Mouse (Mus musculus): Measurements from ENCODE around the gene Fam71b. TPM values are rescaled to one million over a fixed set of nuclear protein-coding genes. Genes with fewer than 3 reads are reported as not detected.
A peak's percentile ranks its signal among the peaks of the same experiment; 100 is the strongest.

Gene Fam71b
- not detected in 2 replicates for polyA plus RNA-seq (2012; rRNA removed)

DNA sequence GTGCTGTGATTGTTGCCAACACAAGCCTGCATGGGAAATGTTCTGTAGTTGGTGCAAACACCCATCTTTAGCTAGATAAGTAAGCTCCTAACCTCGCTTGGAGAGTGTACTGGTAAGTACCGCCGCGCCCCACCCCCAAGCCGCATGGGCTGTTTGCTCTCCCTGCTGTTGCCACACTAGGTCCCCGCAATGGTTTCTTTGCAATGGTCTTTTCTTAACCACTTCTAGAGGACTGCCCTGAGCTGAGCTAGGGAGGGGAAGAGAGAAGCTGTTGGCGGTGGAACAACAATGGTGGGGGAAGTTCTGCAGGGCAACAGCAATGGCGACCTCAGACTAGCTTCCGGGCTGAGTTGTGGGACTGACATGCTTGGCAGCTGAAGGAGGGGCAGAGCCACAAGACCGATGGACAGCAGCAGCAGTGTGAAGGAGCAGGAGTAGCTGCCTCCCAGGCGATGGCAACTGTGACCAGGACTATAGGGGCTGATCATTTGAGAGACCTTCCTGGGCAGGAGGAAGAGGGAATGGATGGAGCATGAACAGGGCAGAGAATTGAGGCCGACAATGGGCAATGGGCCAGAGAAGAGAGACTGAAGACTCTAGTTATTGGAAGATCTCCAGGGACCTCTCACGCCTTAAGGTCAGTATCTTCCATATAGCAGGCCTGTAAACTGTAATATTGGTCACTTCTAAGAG, at the start of gene Fam71b:
TSS of gene Fam71b (plus strand) at position 393 of the 693 bp plus-strand sequence.
- Histone ChIP-seq H3K27ac (ENCODE audit: insufficient read depth, low read length) (no peak within 1 kb of the TSS), H3K27me3 (ENCODE audit: control insufficient read depth, insufficient read depth, low read length) (no peaks in the 10 kb centered on the region), H3K4me3 (replicated peaks; ENCODE audit: insufficient read depth, low read depth, low read length) (no peak within 1 kb of the TSS), H3K4me1 (ENCODE audit: control insufficient read depth, insufficient read depth, low read length) (no peaks in the 10 kb centered on the region)
- no peak for DNase-seq
- no peak for TF ChIP-seq CTCF (IDR thresholded peaks at IDR 0.05; ENCODE audit: borderline replicate concordance, insufficient read depth, low read depth, low read length)
- no peak for TF ChIP-seq POLR2A (IDR thresholded peaks at IDR 0.05; ENCODE audit: borderline replicate concordance, insufficient read depth, low read length)
- WGBS: 72% methylated on average over 13 of the region's 13 CpGs

DNA sequence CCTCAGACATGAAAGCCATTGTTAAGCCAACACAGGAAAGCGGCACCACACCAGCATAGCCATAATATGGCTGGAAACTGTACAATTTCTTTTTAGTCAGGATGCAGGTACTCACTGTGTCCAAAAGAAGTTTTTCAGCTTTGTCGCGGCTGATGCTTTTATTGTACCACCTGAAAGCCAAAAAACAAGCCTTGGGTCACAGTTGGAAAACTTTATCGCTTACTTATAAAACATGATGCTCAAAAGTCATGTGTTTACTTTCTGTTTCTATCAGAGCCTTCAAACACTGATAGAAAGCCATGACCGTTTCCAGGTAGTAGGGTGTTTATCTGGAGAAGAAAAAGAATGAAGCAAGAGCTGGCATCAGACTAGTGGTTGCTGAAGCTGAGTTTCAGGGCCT, 48.6 kb upstream of the Fam71b start:
- no peak for DNase-seq
- H3K4me1 ChIP-seq (ENCODE audit: control insufficient read depth, insufficient read depth, low read length): no peaks in the 10 kb centered on the region
- WGBS: 92% methylated on average over 5 of the region's 5 CpGs
- H3K27me3 ChIP-seq (ENCODE audit: control insufficient read depth, insufficient read depth, low read length): no peaks in the 10 kb centered on the region
- no peak overlapping the region for H3K4me3 ChIP-seq (replicated peaks; ENCODE audit: insufficient read depth, low read depth, low read length)
- H3K27ac ChIP-seq (ENCODE audit: insufficient read depth, low read length): no peak overlapping the region
- TF ChIP-seq CTCF (IDR thresholded peaks at IDR 0.05; ENCODE audit: borderline replicate concordance, insufficient read depth, low read depth, low read length): no peak
- TF ChIP-seq POLR2A (IDR thresholded peaks at IDR 0.05; ENCODE audit: borderline replicate concordance, insufficient read depth, low read length): no peak

DNA sequence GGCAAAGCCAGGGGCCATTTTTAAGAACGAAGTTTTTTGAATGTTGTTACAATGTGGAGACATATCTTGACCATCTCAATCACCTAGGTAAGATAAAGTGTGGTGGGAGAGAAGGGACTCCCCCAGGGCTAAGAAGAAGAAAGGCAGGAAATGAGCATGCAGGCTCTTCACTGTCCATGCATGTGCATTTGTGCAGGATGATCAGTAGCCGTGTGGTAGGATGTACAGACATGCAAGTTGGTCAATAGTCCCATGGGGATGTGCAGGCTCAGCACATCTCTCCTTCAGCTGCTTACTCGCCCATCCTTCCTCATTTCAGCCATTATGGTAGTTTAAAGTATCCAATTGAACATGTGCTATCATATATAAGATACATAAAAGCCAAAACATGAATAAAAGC, 47.9 kb upstream of the Fam71b start:
- H3K4me3 ChIP-seq (replicated peaks; ENCODE audit: insufficient read depth, low read depth, low read length): no peak overlapping the region
- H3K27ac ChIP-seq (ENCODE audit: insufficient read depth, low read length): no peak overlapping the region
- TF ChIP-seq POLR2A (IDR thresholded peaks at IDR 0.05; ENCODE audit: borderline replicate concordance, insufficient read depth, low read length): no peak
- TF ChIP-seq CTCF (IDR thresholded peaks at IDR 0.05; ENCODE audit: borderline replicate concordance, insufficient read depth, low read depth, low read length): no peak
- no peaks in the 10 kb centered on the region for H3K27me3 ChIP-seq (ENCODE audit: control insufficient read depth, insufficient read depth, low read length)
- 78% methylated on average over 3 of the region's 3 CpGs for WGBS
- H3K4me1 ChIP-seq (ENCODE audit: control insufficient read depth, insufficient read depth, low read length): no peaks in the 10 kb centered on the region
- DNase-seq: no peak

DNA sequence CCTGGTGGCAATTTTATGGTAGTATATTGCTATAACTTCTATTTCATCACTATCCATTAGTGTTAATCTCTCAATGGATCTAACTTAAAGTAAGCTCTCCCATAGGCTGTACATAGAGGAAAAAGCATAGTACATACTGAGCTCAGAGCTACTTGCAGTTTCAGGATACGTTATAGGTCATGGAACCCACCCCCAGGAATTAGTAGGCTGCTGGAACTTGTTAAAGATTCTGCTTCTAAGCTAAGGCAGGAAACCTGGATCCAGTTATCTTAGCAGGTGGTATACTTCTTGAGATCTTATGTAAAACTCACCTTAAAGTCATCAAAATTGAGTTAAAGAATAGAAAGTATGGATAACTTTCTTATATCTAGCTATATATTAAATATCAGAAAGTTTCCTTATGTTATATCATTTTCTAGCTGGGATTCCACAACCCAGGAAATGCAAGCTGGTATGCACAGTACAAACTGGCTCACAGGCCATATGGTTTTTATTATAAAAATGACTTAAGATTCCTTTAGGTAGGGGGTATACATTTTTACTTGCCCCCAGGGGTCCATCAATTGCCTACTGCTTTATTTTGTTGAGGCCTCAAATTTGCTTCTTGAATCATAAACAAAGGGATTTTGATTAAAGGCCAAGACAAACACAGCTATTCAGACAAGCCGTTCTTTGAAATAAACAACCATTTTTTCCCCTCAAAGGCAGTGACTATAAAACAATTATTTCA, 46.5 kb upstream of the Fam71b start:
- WGBS: 72% methylated on average over 2 of the region's 2 CpGs
- DNase-seq: no peak
- Histone ChIP-seq H3K4me1 (ENCODE audit: control insufficient read depth, insufficient read depth, low read length) (no peaks in the 10 kb centered on the region), H3K4me3 (replicated peaks; ENCODE audit: insufficient read depth, low read depth, low read length) (no peak overlapping the region), H3K27ac (ENCODE audit: insufficient read depth, low read length) (no peak overlapping the region), H3K27me3 (ENCODE audit: control insufficient read depth, insufficient read depth, low read length) (no peaks in the 10 kb centered on the region)
- no peak for TF ChIP-seq CTCF (IDR thresholded peaks at IDR 0.05; ENCODE audit: borderline replicate concordance, insufficient read depth, low read depth, low read length)
- TF ChIP-seq POLR2A (IDR thresholded peaks at IDR 0.05; ENCODE audit: borderline replicate concordance, insufficient read depth, low read length): no peak

DNA sequence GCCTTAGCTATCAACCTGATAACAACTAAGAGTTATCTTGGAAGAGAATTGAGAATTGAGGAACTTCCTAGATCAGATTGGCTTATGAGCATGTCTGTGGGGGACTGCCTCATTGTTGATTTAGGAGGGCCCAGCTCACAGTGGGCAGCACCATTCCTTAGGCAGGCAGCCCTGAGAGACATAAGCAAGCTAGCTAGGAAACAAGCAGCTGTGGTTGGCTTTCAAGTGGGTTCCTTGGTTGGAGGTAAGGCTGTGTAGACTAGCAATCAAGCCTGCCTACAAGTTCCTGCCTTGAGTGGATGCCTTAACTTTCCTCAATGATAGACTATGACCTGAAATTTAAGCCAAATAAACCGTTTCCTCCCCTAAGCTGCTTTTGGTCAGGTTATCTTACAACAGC, 38.0 kb upstream of the Fam71b start:
- no peak overlapping the region for H3K27ac ChIP-seq (ENCODE audit: insufficient read depth, low read length)
- WGBS: 53% methylated on average over 1 of the region's 1 CpGs
- DNase-seq: no peak
- peaks cover 2% of the 10 kb centered on the region for H3K4me1 ChIP-seq (ENCODE audit: control insufficient read depth, insufficient read depth, low read length)
- H3K27me3 ChIP-seq (ENCODE audit: control insufficient read depth, insufficient read depth, low read length): no peaks in the 10 kb centered on the region
- TF ChIP-seq CTCF (IDR thresholded peaks at IDR 0.05; ENCODE audit: borderline replicate concordance, insufficient read depth, low read depth, low read length) (no peak), POLR2A (IDR thresholded peaks at IDR 0.05; ENCODE audit: borderline replicate concordance, insufficient read depth, low read length) (no peak)
- H3K4me3 ChIP-seq (replicated peaks; ENCODE audit: insufficient read depth, low read depth, low read length): no peak overlapping the region

DNA sequence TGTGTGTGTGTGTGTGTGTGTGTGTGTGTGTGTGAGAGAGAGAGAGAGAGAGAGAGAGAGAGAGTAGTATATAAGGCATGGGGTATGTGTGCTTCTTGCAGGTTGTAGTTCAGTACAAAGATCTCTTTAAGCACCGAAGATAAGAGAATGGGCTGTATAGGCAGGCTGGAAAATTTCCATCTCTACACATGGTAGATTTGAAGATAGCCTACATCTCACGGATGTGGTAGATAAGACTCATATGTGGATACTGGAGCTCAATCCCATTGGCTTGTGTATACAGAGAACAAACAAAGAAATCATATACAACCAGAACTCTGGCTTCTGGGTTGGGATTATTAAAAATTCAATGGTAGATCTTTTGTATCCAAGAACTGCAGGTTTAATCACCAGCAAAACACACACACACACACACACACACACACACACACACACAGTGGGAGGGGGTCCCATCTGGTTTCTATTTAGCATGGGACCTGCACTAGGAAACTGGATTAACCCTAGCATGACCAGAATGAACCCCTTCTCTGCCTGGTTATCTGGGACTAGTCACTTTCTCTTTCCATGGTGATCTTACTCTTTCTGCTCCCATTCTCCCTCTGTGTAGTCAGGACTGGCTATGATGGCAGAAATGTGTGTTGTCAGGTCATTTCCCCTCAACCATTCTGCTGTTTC, 35.2 kb upstream of the Fam71b start:
- WGBS: 80% methylated on average over 2 of the region's 2 CpGs
- Histone ChIP-seq H3K27ac (ENCODE audit: insufficient read depth, low read length) (no peak overlapping the region), H3K27me3 (ENCODE audit: control insufficient read depth, insufficient read depth, low read length) (no peaks in the 10 kb centered on the region; the same call in 1 of the 2 replicates), H3K4me3 (replicated peaks; ENCODE audit: insufficient read depth, low read depth, low read length) (no peak overlapping the region), H3K4me1 (ENCODE audit: control insufficient read depth, insufficient read depth, low read length) (peaks cover 2% of the 10 kb centered on the region)
- DNase-seq: no peak
- no peak for TF ChIP-seq CTCF (IDR thresholded peaks at IDR 0.05; ENCODE audit: borderline replicate concordance, insufficient read depth, low read depth, low read length)
- no peak for TF ChIP-seq POLR2A (IDR thresholded peaks at IDR 0.05; ENCODE audit: borderline replicate concordance, insufficient read depth, low read length)

DNA sequence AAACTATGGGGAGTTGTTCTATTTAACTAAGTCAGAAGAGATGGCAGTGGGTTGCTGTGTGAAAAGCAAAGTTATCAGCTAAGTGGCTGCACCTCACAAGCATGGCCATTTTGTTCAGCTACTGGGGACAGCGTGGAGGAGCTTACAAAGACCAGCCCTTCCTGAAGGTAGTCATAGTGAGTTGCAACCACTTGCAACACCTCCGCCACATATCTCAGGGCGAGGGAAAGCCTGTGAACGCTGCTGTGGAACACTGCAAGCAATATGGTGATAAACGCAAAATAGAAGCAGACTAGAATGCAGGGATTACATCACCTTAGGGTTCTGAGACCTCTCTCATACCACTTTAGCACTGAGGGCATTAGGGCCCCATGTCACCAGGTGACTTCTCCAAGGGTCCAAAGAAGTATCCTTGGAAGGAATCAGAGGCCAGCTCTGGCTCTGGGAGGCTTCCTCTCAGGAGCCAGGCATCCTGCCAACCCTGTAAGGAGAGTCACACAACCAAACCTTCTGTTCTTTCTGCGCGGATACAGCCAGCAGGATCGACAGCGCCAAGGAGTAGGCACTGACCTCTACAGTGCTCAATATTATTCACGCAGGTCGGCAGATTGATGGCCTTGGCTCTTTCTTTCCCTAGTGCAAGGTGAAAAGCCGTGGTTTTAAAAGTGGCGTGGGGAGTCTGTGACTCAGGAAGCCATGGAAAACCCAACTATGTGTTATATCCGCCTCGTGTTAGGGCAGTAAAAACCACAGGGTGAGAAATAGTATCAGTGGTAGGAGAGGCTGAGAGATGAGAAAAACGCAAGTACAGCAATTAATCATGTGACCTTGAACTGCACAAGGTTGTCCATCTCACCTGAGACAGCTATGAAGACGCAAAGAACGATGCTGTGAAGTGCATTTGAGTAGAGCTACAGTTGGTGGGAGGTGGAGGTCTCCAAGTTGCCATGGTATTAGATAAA, 34.0 kb upstream of the Fam71b start:
- WGBS: 47% methylated on average over 18 of the region's 18 CpGs
- no peak overlapping the region for H3K4me3 ChIP-seq (replicated peaks; ENCODE audit: insufficient read depth, low read depth, low read length)
- DNase-seq: peak; percentile 49 to 63
- no peaks in the 10 kb centered on the region; the same call in 1 of the 2 replicates for H3K27me3 ChIP-seq (ENCODE audit: control insufficient read depth, insufficient read depth, low read length)
- H3K4me1 ChIP-seq (ENCODE audit: control insufficient read depth, insufficient read depth, low read length): peaks cover 2% of the 10 kb centered on the region
- no peak overlapping the region for H3K27ac ChIP-seq (ENCODE audit: insufficient read depth, low read length)
- TF ChIP-seq CTCF (IDR thresholded peaks at IDR 0.05; ENCODE audit: borderline replicate concordance, insufficient read depth, low read depth, low read length): no peak
- no peak for TF ChIP-seq POLR2A (IDR thresholded peaks at IDR 0.05; ENCODE audit: borderline replicate concordance, insufficient read depth, low read length)
